Mouse (Mus musculus) activated CD4-positive, CD25-positive, alpha-beta regulatory T cell, adult 4 months (primary cell): ENCODE measurements around the gene Il12a. TPM values are rescaled to one million over a fixed set of nuclear protein-coding genes. Genes with fewer than 3 reads are reported as not detected.

Experiments used
- ATAC-seq: one replicate; pipeline ENCODE4 v1.8.0; 2017
- polyA plus RNA-seq, 2 experiments: library from polyadenylated mRNA; unstranded; fragments of 100-300 nt; shearing (Covaris generic); gene quantifications; one replicate each; pipeline ENCODE4 v1.2.1; 2017

Il12a gene
- polyA plus RNA-seq = not detected

- no peak for ATAC-seq
Measured at GRCm38 (mm10) chr3:68690344-68690743, at the start of gene Il12a. Gene Il12a (plus strand): TSS chr3:68690644.

DNA sequence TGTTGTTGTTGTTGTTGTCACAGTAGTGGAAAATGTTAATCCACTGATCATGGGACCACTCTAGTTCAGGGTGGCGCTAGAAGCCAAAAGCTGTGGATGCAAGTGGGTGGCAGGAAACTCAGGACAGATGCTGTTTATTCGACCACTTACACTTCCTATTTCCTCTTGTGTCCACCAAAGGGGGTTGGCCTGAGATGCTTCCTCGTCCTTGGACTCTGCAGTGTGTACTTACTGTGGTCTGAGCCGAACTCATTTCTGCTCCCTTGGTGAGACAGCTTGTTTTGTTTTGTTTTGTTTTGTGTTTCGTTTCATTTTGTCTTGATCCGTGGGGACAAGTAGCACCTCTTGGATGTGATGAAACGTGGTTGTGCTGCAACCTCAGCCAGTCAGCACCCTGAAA lies 47.5 kb upstream of the Il12a start:
- ATAC-seq = no peak

GRCm38 (mm10) chr3:68646387-68647130 lies 43.9 kb upstream of the Il12a start:
- ATAC-seq = no peak

GRCm38 (mm10) chr3:68647282-68647681 lies 43.2 kb upstream of the Il12a start:
- no peak for ATAC-seq

DNA sequence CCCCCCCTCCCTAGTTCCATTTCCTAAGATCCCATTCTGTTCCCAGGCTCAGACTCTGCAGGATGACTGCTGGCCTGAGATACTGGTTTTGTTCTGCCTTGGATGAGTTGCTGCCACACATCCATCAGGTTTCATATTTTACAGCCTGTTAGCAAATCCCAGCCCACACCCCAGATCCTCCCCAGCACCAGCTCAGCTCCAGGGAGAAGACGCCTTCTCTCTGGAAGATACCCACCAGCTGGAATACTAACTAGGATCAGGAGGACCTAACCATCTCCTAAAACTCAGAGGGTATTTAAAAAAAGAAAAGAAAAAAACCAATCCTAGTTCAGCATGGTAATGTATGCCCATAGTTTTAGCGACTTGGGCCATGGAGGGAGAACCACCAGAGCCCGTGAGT lies 40.2 kb upstream of the Il12a start:
- ATAC-seq = no peak

- ATAC-seq = no peak
Measured at GRCm38 (mm10) chr3:68656607-68657352, 33.7 kb upstream of the Il12a start.

DNA sequence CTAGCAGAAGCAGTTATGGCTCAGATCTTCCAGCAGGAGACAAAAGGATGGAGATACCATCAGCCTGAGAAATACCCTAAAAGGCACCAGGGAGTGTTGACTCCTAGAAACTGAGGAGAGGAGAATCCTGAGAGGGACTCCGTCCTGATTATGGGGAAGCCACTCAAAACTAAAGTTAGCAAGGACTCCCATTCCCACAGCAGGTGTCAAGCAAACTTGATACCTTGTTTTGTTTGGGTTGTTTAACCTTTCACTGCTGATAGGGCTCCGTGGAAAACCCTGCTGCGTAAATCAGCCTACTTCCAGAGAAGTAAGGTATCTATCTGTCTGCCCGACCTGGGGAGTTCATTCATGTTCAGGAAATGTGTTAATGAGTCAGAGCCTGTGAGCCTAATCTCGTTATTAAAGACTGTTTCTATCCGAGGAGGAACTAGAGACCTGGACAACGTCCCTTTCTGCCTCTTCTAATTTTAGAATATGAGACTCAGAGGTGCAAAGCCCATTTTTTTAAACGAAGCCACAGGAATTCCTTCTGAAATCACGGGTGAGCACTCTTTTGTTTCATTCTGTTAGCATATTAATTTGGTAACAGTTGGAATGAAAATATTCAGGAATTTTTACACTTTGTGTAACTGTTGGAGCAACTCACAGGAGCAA lies 32.7 kb upstream of the Il12a start:
- ATAC-seq = no peak

GRCm38 (mm10) chr3:68659996-68660395 lies 30.4 kb upstream of the Il12a start:
- no peak for ATAC-seq

- no peak for ATAC-seq
Measured at GRCm38 (mm10) chr3:68660538-68660937, 29.9 kb upstream of the Il12a start.

- ATAC-seq = no peak
Measured at GRCm38 (mm10) chr3:68662386-68662785, 28.1 kb upstream of the Il12a start.

- ATAC-seq = no peak
Measured at GRCm38 (mm10) chr3:68664337-68664736, 26.1 kb upstream of the Il12a start.

- no peak for ATAC-seq
Measured at GRCm38 (mm10) chr3:68666377-68666776, 24.1 kb upstream of the Il12a start.

- no peak for ATAC-seq
Measured at GRCm38 (mm10) chr3:68667852-68668251, 22.6 kb upstream of the Il12a start.

DNA sequence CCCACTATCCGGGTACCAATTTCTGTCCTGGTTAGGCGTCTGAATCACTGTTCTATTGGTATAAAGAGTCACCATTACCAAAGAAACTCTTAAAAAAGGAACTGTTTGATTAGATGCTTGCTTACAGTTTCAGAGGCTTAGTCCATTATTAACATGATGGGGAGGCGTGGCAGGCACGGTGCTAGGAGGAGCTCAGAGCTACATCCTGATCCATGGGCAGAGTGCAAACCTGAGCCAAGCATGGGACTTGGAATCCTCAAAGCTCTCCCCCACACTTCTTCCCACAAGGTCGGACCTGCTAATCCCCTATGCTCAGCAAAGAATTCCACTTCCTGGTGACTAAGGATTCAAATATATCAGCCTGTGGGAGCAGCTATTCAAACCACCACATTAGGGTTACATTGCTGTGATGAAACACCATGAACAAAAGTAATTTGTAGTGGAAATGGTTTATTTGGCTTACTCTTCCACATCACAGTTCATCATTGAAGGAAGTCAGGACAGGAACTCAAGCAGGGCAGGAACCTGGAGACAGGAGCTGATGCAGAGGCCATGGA lies 20.9 kb upstream of the Il12a start:
- no peak for ATAC-seq

- no peak for ATAC-seq
Measured at GRCm38 (mm10) chr3:68674721-68675120, 15.7 kb upstream of the Il12a start.

- ATAC-seq = no peak
Measured at GRCm38 (mm10) chr3:68675216-68675835, 15.1 kb upstream of the Il12a start.

- ATAC-seq = no peak
Measured at GRCm38 (mm10) chr3:68675980-68676678, 14.3 kb upstream of the Il12a start.

DNA sequence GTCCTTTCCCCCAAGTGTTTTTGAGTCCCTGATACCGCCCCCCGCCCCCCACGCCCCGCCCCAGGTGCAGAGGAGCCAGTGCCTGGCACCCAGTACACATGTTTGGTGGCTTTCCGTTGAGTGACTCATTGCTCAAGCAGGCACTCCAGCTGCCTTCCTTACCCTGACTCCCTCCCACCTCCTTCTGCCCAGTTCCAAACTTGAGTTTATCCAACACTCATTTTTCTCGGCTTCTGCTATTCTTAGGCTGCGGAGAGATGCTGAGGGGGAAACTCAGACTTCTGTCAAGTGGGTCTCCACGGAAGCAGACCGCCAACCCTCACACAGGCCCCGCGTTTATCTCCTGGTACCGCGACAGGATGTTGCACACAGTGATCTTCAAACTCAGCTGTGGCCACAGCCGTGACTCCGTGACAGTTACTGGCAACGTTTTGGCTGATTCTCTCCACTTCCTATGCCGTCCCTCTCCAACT lies 13.6 kb upstream of the Il12a start:
- peak; percentile 95 for ATAC-seq

DNA sequence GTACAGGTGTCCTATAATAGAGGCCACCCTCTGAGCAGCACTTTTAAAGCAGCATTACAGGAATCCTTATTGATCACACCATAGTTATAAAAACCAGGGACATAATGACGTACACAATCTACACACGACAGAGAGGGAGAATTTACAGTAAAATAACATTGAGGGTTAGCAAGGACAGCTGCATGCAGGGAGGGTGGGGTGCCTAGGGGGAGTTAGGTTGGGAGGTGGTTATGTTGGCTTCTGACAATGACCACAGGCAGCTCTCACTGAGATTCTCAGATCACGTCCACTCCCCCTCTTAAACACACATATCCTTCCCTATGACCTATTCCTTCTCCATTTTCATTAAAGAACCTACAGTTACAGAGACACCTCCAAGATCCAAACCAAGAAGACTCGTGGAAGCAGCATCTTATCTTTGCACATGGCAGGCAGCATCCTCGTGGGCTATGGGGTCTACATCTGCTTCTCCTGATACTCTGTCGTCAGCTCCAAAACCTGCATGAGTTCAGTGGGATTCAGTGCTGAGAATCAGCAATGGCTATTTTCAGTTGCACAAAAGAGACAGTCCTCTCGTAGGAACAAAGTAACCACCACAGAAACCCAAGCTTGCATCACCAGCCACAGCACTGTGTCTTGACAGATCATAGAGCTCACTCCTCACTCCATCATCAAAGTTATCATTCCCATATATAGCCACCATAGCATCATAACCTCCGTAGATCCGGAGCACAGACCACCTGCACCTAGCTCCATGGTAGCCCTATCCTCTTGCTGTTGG lies 11.4 kb upstream of the Il12a start:
- no peak for ATAC-seq

DNA sequence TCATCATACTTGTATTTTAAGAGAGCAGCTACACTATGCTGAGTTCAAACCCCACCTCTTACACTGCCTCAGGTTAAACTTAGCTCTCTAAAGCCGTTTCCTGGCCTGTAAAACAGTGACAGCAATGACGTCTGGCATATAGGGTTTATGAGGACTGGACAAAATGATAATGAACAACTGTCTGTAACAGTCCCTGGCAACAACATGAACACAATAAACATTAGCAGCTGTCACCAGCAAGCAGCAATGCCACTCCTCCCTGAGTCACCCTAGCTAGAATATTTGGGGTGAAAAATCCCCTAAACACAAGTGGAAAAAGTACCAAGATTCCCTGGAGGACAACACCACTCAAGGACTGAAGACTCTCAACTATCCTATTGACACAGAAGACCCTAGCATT lies 6.9 kb upstream of the Il12a start:
- ATAC-seq = no peak

- no peak for ATAC-seq
Measured at GRCm38 (mm10) chr3:68684207-68684606, 6.2 kb upstream of the Il12a start.
